Mouse (Mus musculus): ENCODE measurements around the gene Ctdnep1.
"Not testable (repeated sequence)": the region's sequence is repeated elsewhere in the genome, so short reads cannot be mapped to it uniquely, and the experiment has no call there.

The Ctdnep1 gene

DNA sequence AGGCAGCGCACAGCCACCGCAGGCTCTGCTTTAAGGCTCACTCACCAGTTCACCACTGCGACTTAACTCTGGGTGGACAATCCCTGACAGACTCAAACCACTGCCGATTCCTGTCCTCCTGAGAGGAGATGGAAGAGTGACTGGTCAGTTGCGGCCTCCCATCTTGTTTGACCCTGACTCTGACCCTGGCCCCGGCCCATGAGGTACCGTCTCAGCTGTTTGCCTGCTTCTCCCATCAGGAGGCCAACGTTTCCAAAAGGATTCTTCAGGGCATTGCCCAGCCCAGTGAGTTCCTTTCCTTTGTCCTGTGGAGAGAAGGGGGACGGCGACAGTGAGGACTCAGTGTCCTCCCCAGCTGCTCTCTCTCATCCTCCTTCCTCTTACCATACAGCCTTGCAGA is 30.0 kb downstream of the Ctdnep1 start:
- DNase-seq (ENCODE audit: low read depth, low spot score) = no peak

- no peak for DNase-seq (ENCODE audit: low read depth, low spot score)
Observed at GRCm38 (mm10) chr11:70012931-70013330, 32.0 kb downstream of the Ctdnep1 start.

GRCm38 (mm10) chr11:70013408-70013807 is 32.5 kb downstream of the Ctdnep1 start:
- no peak for DNase-seq (ENCODE audit: low read depth, low spot score)

DNA sequence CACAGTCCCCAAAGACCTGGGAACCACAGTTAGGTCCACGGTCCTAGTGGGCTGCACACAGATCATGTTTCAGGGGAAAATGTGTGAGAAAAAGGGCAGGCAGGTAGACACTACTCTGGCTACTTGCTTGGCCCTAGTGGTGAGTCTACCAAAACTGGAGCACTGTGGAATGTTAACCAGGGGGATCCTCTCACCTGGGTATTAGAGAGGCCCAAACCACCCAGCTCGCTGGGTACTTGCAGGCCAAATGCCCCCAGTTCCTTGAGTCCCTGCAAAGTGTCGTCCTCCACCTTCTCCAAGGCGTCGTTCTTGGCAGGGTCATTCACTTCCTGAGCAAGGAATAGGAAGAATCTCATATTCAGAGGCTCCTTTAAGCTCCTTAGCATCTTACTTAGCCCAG is 33.1 kb downstream of the Ctdnep1 start:
- no peak for DNase-seq (ENCODE audit: low read depth, low spot score)

- DNase-seq (ENCODE audit: low read depth, low spot score) = peak; percentile 74
Observed at GRCm38 (mm10) chr11:70014880-70015558, 34.1 kb downstream of the Ctdnep1 start, which contains the start of gene Acadvl. Acadvl (minus strand) TSS chr11:70015411.

DNA sequence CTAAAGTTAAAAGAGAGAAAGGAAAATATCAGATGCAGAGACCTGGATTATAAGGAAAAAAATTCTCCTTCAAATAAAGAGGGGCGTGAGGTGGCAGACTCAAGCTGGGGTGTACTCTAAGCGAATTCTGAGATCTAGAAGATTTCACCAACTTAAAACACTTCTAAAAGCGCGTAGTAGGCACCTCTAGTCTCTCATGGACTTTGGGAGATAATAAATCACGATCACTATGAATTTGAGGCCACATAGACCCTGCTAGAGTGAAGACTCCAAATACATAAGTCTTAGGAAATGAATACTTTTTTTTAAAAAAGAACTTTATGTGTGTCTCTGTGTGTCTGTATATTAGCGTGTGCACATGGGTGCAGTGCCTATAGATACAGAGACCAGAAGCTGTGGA is 34.7 kb downstream of the Ctdnep1 start:
- no peak for DNase-seq (ENCODE audit: low read depth, low spot score)

GRCm38 (mm10) chr11:70016177-70016576 is 35.2 kb downstream of the Ctdnep1 start:
- not testable (repeated sequence) for DNase-seq (ENCODE audit: low read depth, low spot score)

DNA sequence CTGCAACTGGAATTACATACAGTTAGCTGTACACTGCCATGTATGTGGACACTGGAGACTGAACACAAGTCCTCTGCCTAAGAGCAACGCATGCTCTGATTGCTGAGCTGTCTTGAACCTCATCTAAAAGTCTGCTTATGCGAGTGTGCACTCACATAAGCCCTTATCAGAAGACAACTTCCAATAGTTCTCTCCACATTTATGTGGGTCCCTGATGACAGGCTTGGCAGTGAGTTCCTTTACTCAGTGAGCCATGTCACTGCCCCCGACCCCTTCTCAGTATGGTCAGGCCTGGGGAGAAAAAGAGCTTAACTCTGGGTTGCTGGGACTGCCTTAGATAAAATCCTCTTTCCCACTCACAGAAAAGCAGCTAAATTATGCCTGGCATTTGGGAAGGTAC is 35.7 kb downstream of the Ctdnep1 start, which contains the start of gene Dlg4:
TSS of gene Dlg4 (plus strand) at position 274 of the 400 bp plus-strand sequence.
- DNase-seq (ENCODE audit: low read depth, low spot score) = no peak

- no peak for DNase-seq (ENCODE audit: low read depth, low spot score)
Observed at GRCm38 (mm10) chr11:70017199-70017767, 36.3 kb downstream of the Ctdnep1 start.

DNA sequence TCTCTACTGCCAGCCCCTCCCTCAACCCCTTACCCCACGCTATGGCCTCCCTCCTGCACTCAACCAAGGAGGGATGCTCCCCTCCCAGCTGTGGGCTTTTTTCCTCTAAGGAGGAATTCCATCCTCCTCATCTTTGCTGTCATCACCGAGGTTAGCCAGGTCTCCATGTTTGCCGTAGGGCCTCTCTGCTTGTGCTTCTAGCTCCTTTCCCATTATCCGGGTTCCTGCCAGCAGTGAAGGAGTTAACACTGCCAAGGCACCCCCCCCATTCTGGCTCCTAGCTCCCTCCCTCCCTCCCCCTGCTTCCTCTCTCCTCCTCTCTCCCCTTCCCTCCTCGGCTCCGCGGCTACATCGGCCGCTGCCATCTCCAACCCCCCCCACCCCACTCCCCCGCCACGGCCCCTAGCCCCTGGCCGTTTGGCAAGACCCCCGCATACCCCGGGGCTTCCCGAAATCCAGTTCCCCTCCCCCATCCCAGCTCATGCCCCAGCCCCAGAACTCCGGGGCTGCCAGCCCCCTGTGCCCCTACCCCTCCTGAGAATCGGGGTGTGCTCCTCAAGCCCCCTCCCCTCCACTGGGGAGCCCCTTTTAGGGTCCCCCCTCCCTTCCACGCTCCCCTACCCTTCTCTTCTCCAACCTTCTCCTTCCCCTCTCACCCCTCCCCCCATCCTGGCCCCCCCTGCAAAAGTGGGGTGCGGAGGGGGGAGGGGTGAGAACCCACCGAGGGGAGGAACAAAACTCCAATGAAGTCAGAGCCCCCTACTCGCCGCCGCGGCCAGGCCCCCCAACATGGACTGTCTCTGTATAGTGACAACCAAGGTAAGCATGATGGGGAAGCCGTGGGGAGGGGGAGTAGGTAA is 37.4 kb downstream of the Ctdnep1 start:
- DNase-seq (ENCODE audit: low read depth, low spot score) = peak; percentile 86

DNA sequence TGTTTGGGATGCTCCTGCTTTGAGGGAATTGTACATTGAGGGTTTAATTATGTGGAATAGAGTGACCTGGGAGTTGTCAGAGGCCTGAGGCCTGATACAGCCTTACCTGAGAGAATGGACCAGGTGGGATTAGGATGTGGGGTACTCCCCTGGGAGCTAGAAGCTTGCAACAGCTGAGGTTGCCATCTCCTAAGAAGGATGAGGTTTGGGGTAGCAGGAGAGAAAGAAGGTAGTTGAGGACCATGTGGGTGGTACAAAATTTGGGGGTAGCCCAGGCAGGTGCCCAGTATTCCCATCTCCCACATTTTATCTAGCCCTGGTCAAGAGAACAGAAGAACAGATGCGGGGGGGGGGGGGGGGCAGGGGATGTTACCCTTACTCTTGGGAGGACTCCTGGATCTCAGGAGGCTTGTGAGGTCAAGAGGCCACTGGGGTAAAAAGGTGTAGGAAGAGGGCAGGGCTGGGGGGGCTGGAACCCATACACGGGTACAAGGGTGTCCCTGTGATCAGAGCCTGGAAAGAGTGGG is 38.6 kb downstream of the Ctdnep1 start:
- no peak for DNase-seq (ENCODE audit: low read depth, low spot score)

DNA sequence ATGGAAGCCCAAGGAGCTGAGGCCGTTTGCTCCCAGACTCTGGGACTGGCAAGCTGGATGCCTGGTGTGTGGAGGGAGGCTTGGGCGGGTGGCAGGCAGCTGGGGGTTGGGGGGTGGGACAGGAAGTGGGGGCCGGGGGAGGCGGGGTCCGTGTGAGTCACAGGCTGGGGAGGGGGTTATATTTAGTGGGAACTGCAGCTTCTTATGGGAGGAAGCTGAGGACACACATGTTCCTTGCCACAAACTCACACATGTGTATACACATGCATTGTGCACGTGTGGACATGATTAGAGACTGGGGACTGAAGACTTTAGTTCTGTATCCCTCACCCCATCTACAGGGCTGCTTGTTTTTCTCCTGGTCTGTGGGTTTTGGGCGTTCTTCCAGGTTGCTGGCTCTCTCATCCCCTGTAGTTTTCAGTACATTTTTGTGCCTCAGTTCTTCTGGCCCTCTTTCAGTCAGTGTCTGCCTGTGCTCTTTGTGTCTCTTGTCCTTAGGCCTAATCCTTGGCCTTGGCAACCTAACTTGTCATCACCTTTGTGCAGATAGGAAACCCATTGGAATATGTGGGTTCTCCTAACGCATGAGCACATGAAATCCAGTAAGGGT is 39.2 kb downstream of the Ctdnep1 start:
- no peak for DNase-seq (ENCODE audit: low read depth, low spot score)

DNA sequence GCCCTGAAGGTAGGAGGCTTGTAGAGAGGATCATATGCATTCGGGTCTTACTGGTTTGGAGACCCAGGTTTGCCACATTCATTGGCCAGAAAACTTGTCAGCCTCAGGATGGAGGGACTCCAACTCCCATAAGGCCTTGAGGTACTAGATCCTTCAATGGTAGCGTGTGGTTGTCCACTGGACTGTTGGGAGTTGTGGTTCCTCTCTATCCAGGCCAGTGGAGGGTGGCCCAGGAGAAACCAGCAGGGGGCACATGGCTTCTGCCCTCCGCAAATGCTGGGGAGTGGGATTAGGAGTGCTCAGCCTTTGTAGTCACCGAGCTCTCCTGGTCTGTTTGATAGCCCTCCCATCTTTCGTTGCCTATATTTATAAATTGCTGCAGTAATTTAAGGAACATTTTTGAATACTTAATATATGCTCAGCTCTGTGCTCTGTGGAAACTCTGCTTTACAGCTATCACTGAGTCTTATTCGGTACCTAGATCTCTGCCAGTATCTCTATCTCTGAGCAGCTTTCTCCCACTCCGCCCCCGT is 39.8 kb downstream of the Ctdnep1 start:
- DNase-seq (ENCODE audit: low read depth, low spot score) = peak; percentile 86

DNA sequence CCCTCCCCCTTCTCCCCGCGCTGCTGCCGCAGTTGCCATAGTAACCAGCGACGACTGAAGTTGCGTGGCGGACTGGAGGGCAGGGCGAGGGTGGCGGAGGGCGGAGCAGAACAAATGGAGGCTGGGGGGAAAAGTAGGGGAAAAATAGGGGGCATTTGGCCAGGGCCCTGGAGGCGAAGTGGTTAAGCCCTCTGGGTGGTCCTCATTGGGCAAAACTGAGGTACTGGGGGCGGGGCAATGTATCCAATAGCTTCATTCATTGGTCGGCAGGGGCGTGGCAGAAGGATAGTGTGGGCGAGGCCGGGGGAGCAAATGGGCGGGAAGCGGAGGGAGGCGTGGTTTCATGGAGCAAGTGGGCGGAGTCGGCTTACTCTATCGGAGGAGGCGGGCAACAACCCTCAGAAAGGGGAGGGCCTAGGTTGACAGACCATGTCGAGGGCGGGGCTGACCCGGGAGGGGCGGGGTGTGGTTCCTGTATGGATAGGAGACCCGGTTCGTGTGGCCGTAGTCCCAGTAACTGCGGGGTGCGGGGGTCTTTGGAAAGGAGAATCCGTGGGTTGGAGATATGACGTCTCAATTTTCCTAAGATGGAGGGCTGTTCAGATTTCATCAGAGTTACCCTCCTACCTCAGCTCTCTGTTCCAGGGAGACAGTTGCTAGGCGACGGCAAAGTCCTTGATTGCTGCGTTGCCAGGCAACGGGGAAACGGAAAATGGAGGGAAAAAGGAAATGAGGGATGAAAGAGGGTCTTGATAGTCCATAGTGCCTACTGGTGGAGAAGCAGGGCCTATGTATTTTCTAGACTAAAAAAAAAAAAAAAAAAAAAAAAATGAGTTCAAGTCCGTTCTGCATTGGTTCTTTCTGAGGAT is 40.5 kb downstream of the Ctdnep1 start:
- DNase-seq (ENCODE audit: low read depth, low spot score) = peak; percentile 98

GRCm38 (mm10) chr11:70023481-70024150 is 42.7 kb downstream of the Ctdnep1 start:
- no peak for DNase-seq (ENCODE audit: low read depth, low spot score)

GRCm38 (mm10) chr11:70024151-70024514 is 43.2 kb downstream of the Ctdnep1 start:
- no peak for DNase-seq (ENCODE audit: low read depth, low spot score)

GRCm38 (mm10) chr11:70026689-70027088 is 45.7 kb downstream of the Ctdnep1 start:
- peak; percentile 64 for DNase-seq (ENCODE audit: low read depth, low spot score)

- DNase-seq (ENCODE audit: low read depth, low spot score) = no peak
Observed at GRCm38 (mm10) chr11:70027397-70027796, 46.4 kb downstream of the Ctdnep1 start.

- DNase-seq (ENCODE audit: low read depth, low spot score) = no peak
Observed at GRCm38 (mm10) chr11:70028401-70029129, 47.6 kb downstream of the Ctdnep1 start.

All from forelimb bud, embryonic 11.5 days (tissue).